30 mouse cellular contexts compared by ENCODE assay signal in the genomic region with DNA sequence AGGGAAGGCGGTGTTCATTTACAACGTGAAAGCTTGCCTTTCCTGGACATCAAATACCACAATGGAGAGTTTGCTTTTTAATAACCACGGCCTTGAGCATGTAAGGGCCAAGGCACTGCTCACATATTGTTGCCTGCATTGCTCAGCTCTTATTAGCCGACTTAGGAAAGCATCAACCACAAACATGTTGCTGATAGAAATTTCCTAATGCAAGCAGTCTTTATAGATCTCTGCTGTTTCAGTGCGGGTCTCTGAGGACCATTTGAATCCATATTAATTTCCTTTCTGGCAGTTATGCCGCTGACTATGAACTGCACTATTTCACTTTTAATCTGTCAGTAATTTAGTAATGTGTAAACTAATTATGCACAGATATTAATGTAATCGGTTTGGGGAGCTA.
DNase-seq lines count a peak whose midpoint lies in the region; ATAC-seq and TF ChIP-seq lines count a peak whose summit lies in the region.
"Had no signal": no experiment of that assay in that cellular context is flagged by ENCODE, and none has a peak within 500 bp of the region (broad histone marks: within the 10 kb centered on the region; RNA-seq: fewer than 3 reads in every experiment).

No protein-coding gene starts in this region.

- 67% methylated on average over 7 of the region's 7 CpGs for WGBS in hindbrain, embryonic 14.5 days
- 68% methylated on average over 7 of the region's 7 CpGs for WGBS in hindbrain, embryonic 16.5 days
- 34% methylated on average over 7 of the region's 7 CpGs for WGBS in limb, embryonic 14.5 days
- 85% methylated on average over 7 of the region's 7 CpGs for WGBS in limb, embryonic 10.5 days
- 67% methylated on average over 7 of the region's 7 CpGs for WGBS in midbrain, postnatal 0 days
- WGBS in midbrain, embryonic 13.5 days: 83% methylated on average over 7 of the region's 7 CpGs

- no peak for TF ChIP-seq POLR2A in limb, embryonic 14.5 days (IDR thresholded peaks at IDR 0.05; ENCODE audit: borderline replicate concordance, extremely low read depth, insufficient read depth, insufficient read length)
- TF ChIP-seq POLR2A in brain, embryonic 14.5 days (IDR thresholded peaks at IDR 0.05; ENCODE audit: borderline replicate concordance, extremely low read depth, insufficient read depth, insufficient read length, poor library complexity, severe bottlenecking): no peak

- no peak for ATAC-seq in hindbrain, embryonic 14.5 days (ENCODE audit: low FRiP score)
- ATAC-seq in hindbrain, embryonic 16.5 days: no peak
- ATAC-seq in limb, embryonic 14.5 days (ENCODE audit: low FRiP score, low read depth): no peak
- no peak for ATAC-seq in midbrain, postnatal 0 days (ENCODE audit: low FRiP score)
- ATAC-seq in midbrain, embryonic 13.5 days: no peak
- ATAC-seq: activated CD4-positive, CD25-positive, alpha-beta regulatory T cell, adult 4 months; CD4-positive, CD25-positive, alpha-beta regulatory T cell, adult 4 months; forebrain, embryonic 14.5 days; Patski had no signal

- peak; percentile 36 for DNase-seq in hindbrain, embryonic 14.5 days (ENCODE audit: low spot score)
- DNase-seq in limb, embryonic 14.5 days (ENCODE audit: low spot score): peak; percentile 20
- DNase-seq in limb, embryonic 10.5 days (ENCODE audit: low spot score): no peak
- DNase-seq in midbrain, postnatal 0 days (ENCODE audit: low spot score): peak; percentile 5
- DNase-seq in brain, embryonic 14.5 days (ENCODE audit: low read depth): peak; percentile 22
- DNase-seq in urinary bladder, postnatal 14 days (ENCODE audit: low spot score): no peak
- DNase-seq: adrenal gland, adult 8-10 months; adrenal gland, postnatal 14 days; adrenal gland, postnatal 36 days; B cell, adult 2 months; cerebellum, adult 11 months; cerebellum, adult 18-20 months; cerebellum, adult 8-10 months; cerebellum, adult 9-11 months; cerebellum, postnatal 14 days; cerebellum, postnatal 36 days; embryo, embryonic 11 days had no signal

- H3K9ac ChIP-seq in hindbrain, embryonic 14.5 days: no peak overlapping the region
- no peak overlapping the region for H3K9ac ChIP-seq in hindbrain, embryonic 16.5 days (ENCODE audit: low read depth, low read length)
- no peak overlapping the region for H3K9ac ChIP-seq in limb, embryonic 14.5 days (ENCODE audit: low read depth, low read length, severe bottlenecking)
- H3K9ac ChIP-seq in midbrain, postnatal 0 days (replicated peaks; ENCODE audit: low read length, poor library complexity, severe bottlenecking): no peak overlapping the region
- no peak overlapping the region for H3K9ac ChIP-seq in midbrain, embryonic 13.5 days (replicated peaks)
- H3K9ac ChIP-seq: embryonic facial prominence, embryonic 13.5 days; embryonic facial prominence, embryonic 15.5 days; forebrain, embryonic 12.5 days had no signal

- no peak for TF ChIP-seq CTCF in midbrain, postnatal 0 days (IDR thresholded peaks at IDR 0.05)
- TF ChIP-seq CTCF in brain, embryonic 14.5 days (IDR thresholded peaks at IDR 0.05; ENCODE audit: borderline replicate concordance, extremely low read depth, insufficient read depth, insufficient read length): no peak

- no peak overlapping the region for H3K4me2 ChIP-seq in hindbrain, embryonic 14.5 days (replicated peaks)
- no peak overlapping the region for H3K4me2 ChIP-seq in hindbrain, embryonic 16.5 days (ENCODE audit: low read length)
- H3K4me2 ChIP-seq in limb, embryonic 14.5 days (replicated peaks; ENCODE audit: low read depth, low read length, severe bottlenecking): no peak overlapping the region
- H3K4me2 ChIP-seq in midbrain, postnatal 0 days (ENCODE audit: low read depth, low read length, poor library complexity, severe bottlenecking): no peak overlapping the region
- H3K4me2 ChIP-seq in midbrain, embryonic 13.5 days (replicated peaks): no peak overlapping the region
- H3K4me2 ChIP-seq: embryonic facial prominence, embryonic 13.5 days; embryonic facial prominence, embryonic 15.5 days; forebrain, embryonic 12.5 days had no signal

- H3K36me3 ChIP-seq in hindbrain, embryonic 14.5 days (replicated peaks; ENCODE audit: control insufficient read depth, insufficient read depth): no peaks in the 10 kb centered on the region
- no peaks in the 10 kb centered on the region for H3K36me3 ChIP-seq in hindbrain, embryonic 16.5 days (ENCODE audit: control insufficient read depth, insufficient read depth, low read length)
- H3K36me3 ChIP-seq in limb, embryonic 14.5 days (ENCODE audit: control insufficient read depth, insufficient read depth, low read length): no peaks in the 10 kb centered on the region
- H3K36me3 ChIP-seq in limb, embryonic 10.5 days: no peaks in the 10 kb centered on the region
- H3K36me3 ChIP-seq in midbrain, postnatal 0 days (ENCODE audit: insufficient read depth, low read length): no peaks in the 10 kb centered on the region
- no peaks in the 10 kb centered on the region for H3K36me3 ChIP-seq in midbrain, embryonic 13.5 days
- H3K36me3 ChIP-seq: embryonic facial prominence, embryonic 13.5 days; embryonic facial prominence, embryonic 15.5 days; forebrain, embryonic 10.5 days; forebrain, embryonic 12.5 days; G1E had no signal

- no peaks in the 10 kb centered on the region for H3K27me3 ChIP-seq in hindbrain, embryonic 14.5 days (ENCODE audit: control insufficient read depth, insufficient read depth, low read length)
- H3K27me3 ChIP-seq in hindbrain, embryonic 16.5 days (replicated peaks; ENCODE audit: control insufficient read depth, insufficient read depth, low read length): no peaks in the 10 kb centered on the region
- no peaks in the 10 kb centered on the region for H3K27me3 ChIP-seq in limb, embryonic 14.5 days (ENCODE audit: control insufficient read depth, insufficient read depth, low read length)
- no peaks in the 10 kb centered on the region for H3K27me3 ChIP-seq in limb, embryonic 10.5 days (ENCODE audit: low read depth, poor library complexity, severe bottlenecking)
- no peaks in the 10 kb centered on the region for H3K27me3 ChIP-seq in midbrain, postnatal 0 days (ENCODE audit: insufficient read depth, low read length)
- no peaks in the 10 kb centered on the region for H3K27me3 ChIP-seq in midbrain, embryonic 13.5 days
- H3K27me3 ChIP-seq: CH12.LX; embryonic facial prominence, embryonic 13.5 days; embryonic facial prominence, embryonic 15.5 days; forebrain, embryonic 12.5 days had no signal

- H3K27ac ChIP-seq in hindbrain, embryonic 14.5 days: no peak overlapping the region
- no peak overlapping the region for H3K27ac ChIP-seq in hindbrain, embryonic 16.5 days (ENCODE audit: low read depth, low read length)
- no peak overlapping the region for H3K27ac ChIP-seq in limb, embryonic 14.5 days (replicated peaks; ENCODE audit: low read depth, low read length)
- H3K27ac ChIP-seq in limb, embryonic 10.5 days: no peak overlapping the region
- no peak overlapping the region for H3K27ac ChIP-seq in midbrain, postnatal 0 days (ENCODE audit: low read depth, low read length)
- no peak overlapping the region for H3K27ac ChIP-seq in midbrain, embryonic 13.5 days
- H3K27ac ChIP-seq: embryonic facial prominence, embryonic 13.5 days; embryonic facial prominence, embryonic 15.5 days; forebrain, embryonic 10.5 days; forebrain, embryonic 12.5 days had no signal

- H3K4me3 ChIP-seq in hindbrain, embryonic 14.5 days (replicated peaks; ENCODE audit: low read length): no peak overlapping the region
- no peak overlapping the region for H3K4me3 ChIP-seq in hindbrain, embryonic 16.5 days (ENCODE audit: low read length)
- no peak overlapping the region for H3K4me3 ChIP-seq in limb, embryonic 14.5 days (replicated peaks; ENCODE audit: low read length)
- no peak overlapping the region for H3K4me3 ChIP-seq in limb, embryonic 10.5 days
- no peak overlapping the region for H3K4me3 ChIP-seq in midbrain, postnatal 0 days (ENCODE audit: low read depth, low read length)
- no peak overlapping the region for H3K4me3 ChIP-seq in midbrain, embryonic 13.5 days (replicated peaks)
- H3K4me3 ChIP-seq: embryonic facial prominence, embryonic 13.5 days; embryonic facial prominence, embryonic 15.5 days; erythroblast, embryonic 14.5 days; forebrain, embryonic 10.5 days; forebrain, embryonic 12.5 days had no signal

- no peaks in the 10 kb centered on the region for H3K9me3 ChIP-seq in hindbrain, embryonic 14.5 days (ENCODE audit: control insufficient read depth, low read length)
- H3K9me3 ChIP-seq in hindbrain, embryonic 16.5 days (ENCODE audit: control insufficient read depth, low read length): no peaks in the 10 kb centered on the region
- no peaks in the 10 kb centered on the region for H3K9me3 ChIP-seq in limb, embryonic 14.5 days (ENCODE audit: control insufficient read depth, low read length)
- no peaks in the 10 kb centered on the region for H3K9me3 ChIP-seq in limb, embryonic 10.5 days (replicated peaks)
- no peaks in the 10 kb centered on the region for H3K9me3 ChIP-seq in midbrain, postnatal 0 days (ENCODE audit: low read length)
- H3K9me3 ChIP-seq in midbrain, embryonic 13.5 days: no peaks in the 10 kb centered on the region
- H3K9me3 ChIP-seq: embryonic facial prominence, embryonic 13.5 days; embryonic facial prominence, embryonic 15.5 days; forebrain, embryonic 10.5 days; forebrain, embryonic 12.5 days had no signal

- no peaks in the 10 kb centered on the region for H3K4me1 ChIP-seq in hindbrain, embryonic 14.5 days (replicated peaks; ENCODE audit: control insufficient read depth, insufficient read depth, low read length)
- no peaks in the 10 kb centered on the region; the same call in 1 of the 2 replicates for H3K4me1 ChIP-seq in hindbrain, embryonic 16.5 days (ENCODE audit: control insufficient read depth, insufficient read depth, low read depth, low read length)
- no peaks in the 10 kb centered on the region for H3K4me1 ChIP-seq in limb, embryonic 14.5 days (ENCODE audit: control insufficient read depth, insufficient read depth, low read length)
- no peaks in the 10 kb centered on the region for H3K4me1 ChIP-seq in limb, embryonic 10.5 days
- no peaks in the 10 kb centered on the region for H3K4me1 ChIP-seq in midbrain, postnatal 0 days (ENCODE audit: insufficient read depth, low read length)
- H3K4me1 ChIP-seq in midbrain, embryonic 13.5 days (replicated peaks): no peaks in the 10 kb centered on the region
- H3K4me1 ChIP-seq: embryonic facial prominence, embryonic 13.5 days; embryonic facial prominence, embryonic 15.5 days; forebrain, embryonic 10.5 days; forebrain, embryonic 12.5 days had no signal

Comparison
In these comparisons a context has a peak if more than half of its experiments do, and no peak if none do; other contexts are left out.
1. DNase-seq: peak in hindbrain, embryonic 14.5 days (single experiment), limb, embryonic 14.5 days (single experiment), midbrain, postnatal 0 days (single experiment) and brain, embryonic 14.5 days (single experiment); none in limb, embryonic 10.5 days (single experiment) and urinary bladder, postnatal 14 days (single experiment).